Mouse (Mus musculus) bone marrow, adult 2 months (tissue): ENCODE results near the gene Flywch1.

Experiments
- CTCF ChIP-seq: fragments of 200-500 bp; IDR thresholded peaks from 2 replicates; pipeline ENCODE4 v1.5.1; 2011; ENCODE audit warnings: low read length, control low read depth; ENCODE audit not compliant: control insufficient read depth, insufficient read depth
- POLR2A ChIP-seq: fragments of 200-500 bp; IDR thresholded peaks from 2 replicates; pipeline ENCODE4 v1.6.1; 2011; ENCODE audit warnings: low read depth, mild to moderate bottlenecking, control low read depth, low read length, borderline replicate concordance; ENCODE audit not compliant: control insufficient read depth

GRCm38 (mm10) chr17:23744651-23745050 lies 26.8 kb downstream of the Flywch1 start:
- no peak for TF ChIP-seq POLR2A
- TF ChIP-seq CTCF = no peak
